Mouse (Mus musculus): ENCODE results near the gene Pbp2.

DNA sequence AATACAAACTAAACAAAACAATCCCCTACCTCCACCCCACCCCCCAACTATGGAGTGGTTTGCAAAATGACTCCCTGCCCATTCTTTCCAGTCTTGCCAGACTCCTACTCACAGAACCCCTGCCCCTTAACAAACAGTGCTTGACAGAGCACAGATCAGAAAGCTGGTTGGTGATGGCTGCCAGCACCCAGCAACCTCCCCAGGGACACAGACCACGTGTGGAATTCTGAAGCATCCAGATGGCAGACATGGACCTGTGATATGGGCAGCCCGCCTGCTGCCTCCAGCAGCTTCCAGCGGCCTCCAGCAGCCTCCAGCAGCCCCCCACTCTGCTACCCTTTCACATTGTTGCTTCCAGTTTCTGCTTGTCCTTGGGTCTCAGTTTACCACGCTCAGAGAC is 35.0 kb downstream of the Pbp2 start:
- TF ChIP-seq ZC3H11A (IDR thresholded peaks at IDR 0.05; ENCODE audit: borderline replicate concordance, low read depth, low read length) (no peak), MAFK (IDR thresholded peaks at IDR 0.05; ENCODE audit: insufficient read depth, low read depth, low read length) (no peak), ZNF384 (IDR thresholded peaks at IDR 0.05; ENCODE audit: low read depth, low read length) (no peak), HCFC1 (IDR thresholded peaks at IDR 0.05; ENCODE audit: borderline replicate concordance, insufficient read depth, low read length) (no peak)
